Mouse (Mus musculus): ENCODE measurements at regions not wholly inside any gene's neighbourhood (a gene's known extent, or its start where the extent isn't known, plus 50 kb on each side); places are given as distances from the start of the nearest gene placed in this dataset.
"Not testable (repeated sequence)": the region's sequence is repeated elsewhere in the genome, so short reads cannot be mapped to it uniquely, and the experiment has no call there.

- H3K4me1 ChIP-seq (replicated peaks; ENCODE audit: control insufficient read depth, insufficient read depth, low read length); H3K9me3 ChIP-seq (ENCODE audit: control insufficient read depth, low read length); H3K9ac ChIP-seq (ENCODE audit: low read depth, low read length); H3K4me3 ChIP-seq (ENCODE audit: low read depth, low read length); H3K27me3 ChIP-seq (ENCODE audit: control insufficient read depth, insufficient read depth, low read length); H3K27ac ChIP-seq (ENCODE audit: low read depth, low read length); DNase-seq (ENCODE audit: low spot score); H3K4me2 ChIP-seq (replicated peaks; ENCODE audit: low read depth, low read length); ATAC-seq (ENCODE audit: low FRiP score); H3K36me3 ChIP-seq (ENCODE audit: control insufficient read depth, insufficient read depth, low read length): not testable (repeated sequence)
- WGBS = 94% methylated on average over 19 of the region's 19 CpGs
These were observed 167.4 kb downstream of the Kif21a start for GRCm38 (mm10) chr15:90882349-90882748.

- no peak for ATAC-seq (ENCODE audit: low FRiP score)
- Histone ChIP-seq H3K9me3 (ENCODE audit: control insufficient read depth, low read length) (no peaks in the 10 kb centered on the region), H3K27me3 (ENCODE audit: control insufficient read depth, insufficient read depth, low read length) (no peaks in the 10 kb centered on the region), H3K36me3 (ENCODE audit: control insufficient read depth, insufficient read depth, low read length) (no peaks in the 10 kb centered on the region), H3K4me1 (replicated peaks; ENCODE audit: control insufficient read depth, insufficient read depth, low read length) (no peaks in the 10 kb centered on the region), H3K9ac (ENCODE audit: low read depth, low read length) (no peak overlapping the region), H3K4me3 (ENCODE audit: low read depth, low read length) (no peak overlapping the region), H3K4me2 (replicated peaks; ENCODE audit: low read depth, low read length) (no peak overlapping the region), H3K27ac (ENCODE audit: low read depth, low read length) (no peak overlapping the region)
- no peak for DNase-seq (ENCODE audit: low spot score)
- WGBS = 77% methylated on average over 2 of the region's 2 CpGs
These were observed 180.3 kb downstream of the Kif21a start for GRCm38 (mm10) chr15:90869452-90869851.

GRCm38 (mm10) chr15:90853763-90854162 is 174.5 kb upstream of the Cpne8 start:
- DNase-seq (ENCODE audit: low spot score); H3K9me3 ChIP-seq (ENCODE audit: control insufficient read depth, low read length); ATAC-seq (ENCODE audit: low FRiP score); H3K27me3 ChIP-seq (ENCODE audit: control insufficient read depth, insufficient read depth, low read length); H3K9ac ChIP-seq (ENCODE audit: low read depth, low read length); H3K36me3 ChIP-seq (ENCODE audit: control insufficient read depth, insufficient read depth, low read length); H3K4me1 ChIP-seq (replicated peaks; ENCODE audit: control insufficient read depth, insufficient read depth, low read length); H3K4me3 ChIP-seq (ENCODE audit: low read depth, low read length); H3K4me2 ChIP-seq (replicated peaks; ENCODE audit: low read depth, low read length); H3K27ac ChIP-seq (ENCODE audit: low read depth, low read length): not testable (repeated sequence)
- 92% methylated on average over 1 of the region's 4 CpGs for WGBS

- WGBS = 84% methylated on average over 2 of the region's 2 CpGs
- Histone ChIP-seq H3K4me2 (replicated peaks; ENCODE audit: low read depth, low read length) (no peak overlapping the region), H3K4me1 (replicated peaks; ENCODE audit: control insufficient read depth, insufficient read depth, low read length) (no peaks in the 10 kb centered on the region), H3K4me3 (ENCODE audit: low read depth, low read length) (no peak overlapping the region), H3K27me3 (ENCODE audit: control insufficient read depth, insufficient read depth, low read length) (no peaks in the 10 kb centered on the region), H3K9me3 (ENCODE audit: control insufficient read depth, low read length) (no peaks in the 10 kb centered on the region), H3K9ac (ENCODE audit: low read depth, low read length) (no peak overlapping the region), H3K27ac (ENCODE audit: low read depth, low read length) (no peak overlapping the region), H3K36me3 (ENCODE audit: control insufficient read depth, insufficient read depth, low read length) (no peaks in the 10 kb centered on the region)
- no peak for DNase-seq (ENCODE audit: low spot score)
- no peak for ATAC-seq (ENCODE audit: low FRiP score)
These were observed 172.8 kb upstream of the Cpne8 start for GRCm38 (mm10) chr15:90851991-90852390.

DNA sequence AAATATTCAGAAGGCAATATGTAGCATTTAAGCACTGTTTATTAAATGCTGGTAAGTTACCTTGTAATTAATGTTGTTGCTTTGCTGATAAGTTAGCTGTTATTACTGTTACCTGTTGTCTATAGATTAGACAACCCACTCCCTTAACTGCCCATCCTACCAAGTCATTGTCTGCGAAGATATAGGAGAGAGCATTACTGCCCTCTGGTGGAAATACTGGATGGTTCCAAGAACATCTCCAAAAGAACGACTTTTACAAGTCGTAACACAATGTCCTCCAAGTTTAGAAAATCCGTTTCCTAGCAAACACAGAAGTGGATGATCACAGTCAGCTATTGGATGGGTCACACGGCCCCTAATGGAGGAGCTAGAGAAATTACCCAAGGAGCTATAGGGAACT is 162.2 kb upstream of the Cpne8 start:
- ATAC-seq (ENCODE audit: low FRiP score) (no peak), DNase-seq (ENCODE audit: low spot score) (peak; percentile 73)
- Histone ChIP-seq H3K27me3 (ENCODE audit: control insufficient read depth, insufficient read depth, low read length) (no peaks in the 10 kb centered on the region), H3K36me3 (ENCODE audit: control insufficient read depth, insufficient read depth, low read length) (no peaks in the 10 kb centered on the region), H3K4me3 (ENCODE audit: low read depth, low read length) (no peak overlapping the region), H3K4me2 (replicated peaks; ENCODE audit: low read depth, low read length) (no peak overlapping the region), H3K9me3 (ENCODE audit: control insufficient read depth, low read length) (no peaks in the 10 kb centered on the region), H3K9ac (ENCODE audit: low read depth, low read length) (no peak overlapping the region), H3K4me1 (replicated peaks; ENCODE audit: control insufficient read depth, insufficient read depth, low read length) (no peaks in the 10 kb centered on the region), H3K27ac (ENCODE audit: low read depth, low read length) (no peak overlapping the region)
- 27% methylated on average over 5 of the region's 5 CpGs for WGBS

GRCm38 (mm10) chr15:90835586-90835985 is 156.4 kb upstream of the Cpne8 start:
- no peak for ATAC-seq (ENCODE audit: low FRiP score)
- 86% methylated on average over 7 of the region's 7 CpGs for WGBS

DNA sequence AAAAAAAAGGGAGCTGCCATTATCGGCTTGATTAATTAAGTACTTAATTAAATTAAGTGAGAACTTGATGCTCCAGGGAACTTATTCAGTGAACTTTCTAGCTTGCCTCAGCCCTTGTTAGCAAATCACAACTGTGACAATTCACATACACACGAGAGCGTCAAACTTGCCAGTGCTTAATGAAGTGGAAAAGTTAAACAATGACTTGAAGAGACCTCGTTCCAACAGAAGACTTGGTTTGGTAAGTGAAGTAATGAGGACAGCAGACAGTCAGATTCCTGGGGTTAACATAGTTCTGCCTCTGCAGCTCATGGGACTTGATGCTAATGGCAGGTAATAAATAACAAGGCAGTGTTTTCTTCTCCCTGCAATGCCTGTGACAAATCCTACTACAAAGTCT is 148.6 kb upstream of the Cpne8 start:
- Histone ChIP-seq H3K27ac (ENCODE audit: low read depth, low read length) (no peak overlapping the region), H3K9ac (ENCODE audit: low read depth, low read length) (no peak overlapping the region), H3K36me3 (ENCODE audit: control insufficient read depth, insufficient read depth, low read length) (no peaks in the 10 kb centered on the region), H3K4me1 (replicated peaks; ENCODE audit: control insufficient read depth, insufficient read depth, low read length) (no peaks in the 10 kb centered on the region), H3K4me3 (ENCODE audit: low read depth, low read length) (no peak overlapping the region), H3K9me3 (ENCODE audit: control insufficient read depth, low read length) (no peaks in the 10 kb centered on the region), H3K27me3 (ENCODE audit: control insufficient read depth, insufficient read depth, low read length) (no peaks in the 10 kb centered on the region), H3K4me2 (replicated peaks; ENCODE audit: low read depth, low read length) (no peak overlapping the region)
- DNase-seq (ENCODE audit: low spot score) = peak; percentile 36
- WGBS = 14% methylated on average over 4 of the region's 4 CpGs
- ATAC-seq (ENCODE audit: low FRiP score) = peak; percentile 80

More at GRCm38 (mm10) chr15:90835586-90835985, 156.4 kb upstream of the Cpne8 start:
- no peaks in the 10 kb centered on the region for H3K36me3 ChIP-seq (ENCODE audit: control insufficient read depth, insufficient read depth, low read length)
- H3K4me2 ChIP-seq (replicated peaks; ENCODE audit: low read depth, low read length) = no peak overlapping the region
- no peak overlapping the region for H3K4me3 ChIP-seq (ENCODE audit: low read depth, low read length)
- no peak overlapping the region for H3K27ac ChIP-seq (ENCODE audit: low read depth, low read length)
- H3K4me1 ChIP-seq (replicated peaks; ENCODE audit: control insufficient read depth, insufficient read depth, low read length) = no peaks in the 10 kb centered on the region
- no peaks in the 10 kb centered on the region for H3K9me3 ChIP-seq (ENCODE audit: control insufficient read depth, low read length)
- H3K9ac ChIP-seq (ENCODE audit: low read depth, low read length) = no peak overlapping the region
- no peak for DNase-seq (ENCODE audit: low spot score)
- H3K27me3 ChIP-seq (ENCODE audit: control insufficient read depth, insufficient read depth, low read length) = no peaks in the 10 kb centered on the region

GRCm38 (mm10) chr15:90822306-90822705 is 143.1 kb upstream of the Cpne8 start:
- Histone ChIP-seq H3K4me1 (replicated peaks; ENCODE audit: control insufficient read depth, insufficient read depth, low read length) (no peaks in the 10 kb centered on the region), H3K4me2 (replicated peaks; ENCODE audit: low read depth, low read length) (no peak overlapping the region), H3K4me3 (ENCODE audit: low read depth, low read length) (no peak overlapping the region), H3K9ac (ENCODE audit: low read depth, low read length) (no peak overlapping the region), H3K9me3 (ENCODE audit: control insufficient read depth, low read length) (no peaks in the 10 kb centered on the region), H3K36me3 (ENCODE audit: control insufficient read depth, insufficient read depth, low read length) (no peaks in the 10 kb centered on the region), H3K27ac (ENCODE audit: low read depth, low read length) (no peak overlapping the region), H3K27me3 (ENCODE audit: control insufficient read depth, insufficient read depth, low read length) (no peaks in the 10 kb centered on the region)
- ATAC-seq (ENCODE audit: low FRiP score) (no peak), DNase-seq (ENCODE audit: low spot score) (no peak)
- 94% methylated on average over 6 of the region's 6 CpGs for WGBS

DNA sequence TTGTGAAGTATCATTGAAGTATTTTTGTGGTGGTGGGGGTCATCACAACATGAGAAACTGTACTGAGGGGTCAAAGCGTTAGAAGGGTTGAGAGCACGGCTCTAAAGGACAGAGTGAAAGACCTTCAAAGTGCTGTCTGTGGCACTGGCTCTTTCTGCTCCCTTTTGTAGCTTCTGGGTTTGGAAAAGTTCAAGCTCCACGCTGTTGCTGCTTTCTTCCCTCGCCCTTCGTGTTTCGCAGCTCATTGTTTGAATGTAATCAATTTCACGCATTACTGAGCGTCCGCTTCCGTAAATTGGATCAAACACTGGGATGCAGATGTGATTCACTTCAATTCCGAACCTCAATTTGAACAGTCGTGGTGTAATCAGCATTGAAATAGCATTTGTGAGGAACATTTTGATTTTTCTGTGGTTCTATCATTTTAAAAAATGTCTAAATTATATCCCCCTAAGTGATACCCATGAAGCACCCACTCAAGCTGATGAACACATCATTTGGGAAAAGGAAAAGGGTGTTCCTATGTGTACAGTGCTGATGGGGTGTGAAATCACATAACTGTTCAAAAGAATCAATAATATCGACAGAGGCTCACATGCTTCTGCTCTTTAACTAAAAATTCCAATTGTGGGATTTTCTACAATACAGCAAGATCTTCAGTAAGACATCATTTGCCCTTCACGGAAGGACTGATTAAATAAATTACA is 140.9 kb upstream of the Cpne8 start:
- 0 out of 2 replicates have a peak overlapping the region, but pooled peaks have one; percentile 0 for H3K27ac ChIP-seq (ENCODE audit: low read depth, low read length)
- H3K9me3 ChIP-seq (ENCODE audit: control insufficient read depth, low read length) = no peaks in the 10 kb centered on the region
- H3K4me2 ChIP-seq (replicated peaks; ENCODE audit: low read depth, low read length) = peak overlapping the region; percentile 11; the same call in 1 of the 2 replicates
- no peaks in the 10 kb centered on the region for H3K36me3 ChIP-seq (ENCODE audit: control insufficient read depth, insufficient read depth, low read length)
- H3K4me3 ChIP-seq (ENCODE audit: low read depth, low read length) = no peak overlapping the region
- WGBS = 29% methylated on average over 14 of the region's 14 CpGs
- no peak overlapping the region for H3K9ac ChIP-seq (ENCODE audit: low read depth, low read length)
- no peaks in the 10 kb centered on the region for H3K4me1 ChIP-seq (replicated peaks; ENCODE audit: control insufficient read depth, insufficient read depth, low read length)
- no peaks in the 10 kb centered on the region for H3K27me3 ChIP-seq (ENCODE audit: control insufficient read depth, insufficient read depth, low read length)
- DNase-seq (ENCODE audit: low spot score) = peak; percentile 67
- peak; percentile 81 for ATAC-seq (ENCODE audit: low FRiP score)
